Mouse (Mus musculus): Measurements from ENCODE around the gene Gm47996.

Gm47996 gene

GRCm38 (mm10) chr1:151250109-151250508 lies 40.2 kb downstream of the Gm47996 start:
- DNase-seq (ENCODE audit: low spot score): no peak

- peak; percentile 66 for DNase-seq (ENCODE audit: low spot score)
Observed at GRCm38 (mm10) chr1:151250529-151251193, 40.7 kb downstream of the Gm47996 start.

- DNase-seq (ENCODE audit: low spot score): no peak
Observed at GRCm38 (mm10) chr1:151251194-151252010, 41.5 kb downstream of the Gm47996 start.

GRCm38 (mm10) chr1:151255422-151255821 lies 45.5 kb downstream of the Gm47996 start:
- DNase-seq (ENCODE audit: low spot score): no peak

- DNase-seq (ENCODE audit: low spot score): no peak
Observed at GRCm38 (mm10) chr1:151258090-151258954, 48.4 kb downstream of the Gm47996 start.

- no peak for DNase-seq (ENCODE audit: low spot score)
Observed at GRCm38 (mm10) chr1:151259061-151259460, 49.1 kb downstream of the Gm47996 start.
